Mouse (Mus musculus) cortical plate, adult 2 months (tissue): ENCODE measurements around the gene Mfsd4b1.

Source experiments
- CTCF ChIP-seq: fragments of 200-500 bp; IDR thresholded peaks from 2 replicates; pipeline ENCODE4 v1.5.1; 2011; ENCODE audit warnings: mild to moderate bottlenecking, control low read depth, low read length; ENCODE audit not compliant: insufficient read depth; ENCODE audit errors: extremely low read depth
- POLR2A ChIP-seq: fragments of 200-500 bp; IDR thresholded peaks from 2 replicates; pipeline ENCODE4 v1.6.1; 2011; ENCODE audit warnings: mild to moderate bottlenecking, low read length, control low read depth; ENCODE audit not compliant: insufficient read depth; ENCODE audit errors: extremely low read depth

- no peak for TF ChIP-seq POLR2A
- TF ChIP-seq CTCF = no peak
Measured at GRCm38 (mm10) chr10:40070684-40071083, 45.6 kb upstream of the Mfsd4b1 start.
